Mouse (Mus musculus) adrenal gland, adult 2 months (tissue): ENCODE data around the gene Htra1. TPM values are rescaled to one million over a fixed set of nuclear protein-coding genes. Genes with fewer than 3 reads are reported as not detected.

Source experiments
- DNase-seq: peaks from one replicate; pipeline ENCODE4 v3.0.0; 2021
- polyA plus RNA-seq: library from polyadenylated mRNA; depleted of rRNA; stranded (reverse); fragments of >200 nt; gene quantifications from 2 replicates; pipeline ENCODE4 v1.2.3, GENCODE M21; 2012
- total RNA-seq, 2 experiments: library from RNA; stranded (reverse); gene quantifications; 2 replicates each; pipeline ENCODE4 v1.2.3; 2021

Htra1 gene
- total and polyA plus RNA-seq, 3 experiments, result 34.5 to 90.6 (median 87.0) TPM

- no peak for DNase-seq
These were observed 504 bp upstream of the Htra1 start for GRCm38 (mm10) chr7:130935421-130935792.

DNA sequence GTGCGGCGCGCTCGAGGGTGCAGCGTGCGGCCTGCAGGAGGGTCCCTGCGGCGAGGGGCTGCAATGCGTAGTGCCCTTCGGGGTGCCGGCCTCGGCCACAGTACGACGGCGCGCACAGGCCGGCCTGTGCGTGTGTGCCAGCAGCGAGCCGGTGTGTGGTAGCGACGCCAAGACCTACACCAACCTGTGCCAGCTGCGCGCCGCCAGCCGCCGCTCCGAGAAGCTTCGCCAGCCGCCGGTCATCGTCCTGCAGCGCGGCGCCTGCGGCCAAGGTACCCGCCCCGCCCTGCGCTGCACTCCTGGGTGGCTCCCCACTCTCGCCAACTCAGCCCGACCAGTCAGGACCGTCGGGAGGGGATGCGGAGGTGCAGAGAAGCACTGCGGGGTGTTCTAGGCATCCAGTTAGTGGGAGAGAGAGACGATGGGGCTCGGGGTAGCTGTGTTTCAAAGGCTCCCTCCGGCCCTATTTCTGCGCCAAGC is 601 bp downstream of the Htra1 start:
- peak; percentile 74 for DNase-seq

DNA sequence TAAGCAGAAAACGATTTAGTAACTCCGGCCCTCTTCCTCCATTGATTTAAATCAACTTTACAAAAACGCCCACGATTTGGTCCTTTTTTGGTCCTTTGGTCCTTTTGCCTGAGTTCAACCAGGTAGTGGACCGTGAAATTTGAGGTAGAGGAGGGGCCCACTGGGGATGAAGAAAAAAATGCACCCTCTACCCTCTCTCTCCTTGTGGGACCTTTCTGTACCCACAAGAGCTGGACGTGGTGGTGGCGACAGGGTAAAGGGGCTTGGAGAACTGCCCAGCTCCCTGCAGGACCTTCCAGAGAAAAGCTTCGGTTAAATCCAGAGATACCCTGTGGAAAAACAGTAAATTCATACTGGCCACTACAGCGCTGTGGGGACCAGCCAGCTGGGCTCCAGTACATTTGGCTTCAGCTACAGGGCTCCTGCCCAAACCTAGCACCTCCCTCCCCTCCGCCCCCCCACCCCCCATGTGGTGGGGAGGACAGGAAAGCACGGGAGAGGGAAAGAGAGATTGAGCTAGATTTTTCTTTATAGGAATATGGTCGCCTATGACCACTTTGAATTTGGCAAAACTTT is 1.4 kb downstream of the Htra1 start:
- DNase-seq, result no peak

GRCm38 (mm10) chr7:130938005-130938404 is 2.1 kb downstream of the Htra1 start:
- DNase-seq, result no peak

GRCm38 (mm10) chr7:130938896-130939295 is 3.0 kb downstream of the Htra1 start:
- DNase-seq, result no peak

GRCm38 (mm10) chr7:130940733-130941132 is 4.8 kb downstream of the Htra1 start:
- DNase-seq, result no peak

DNA sequence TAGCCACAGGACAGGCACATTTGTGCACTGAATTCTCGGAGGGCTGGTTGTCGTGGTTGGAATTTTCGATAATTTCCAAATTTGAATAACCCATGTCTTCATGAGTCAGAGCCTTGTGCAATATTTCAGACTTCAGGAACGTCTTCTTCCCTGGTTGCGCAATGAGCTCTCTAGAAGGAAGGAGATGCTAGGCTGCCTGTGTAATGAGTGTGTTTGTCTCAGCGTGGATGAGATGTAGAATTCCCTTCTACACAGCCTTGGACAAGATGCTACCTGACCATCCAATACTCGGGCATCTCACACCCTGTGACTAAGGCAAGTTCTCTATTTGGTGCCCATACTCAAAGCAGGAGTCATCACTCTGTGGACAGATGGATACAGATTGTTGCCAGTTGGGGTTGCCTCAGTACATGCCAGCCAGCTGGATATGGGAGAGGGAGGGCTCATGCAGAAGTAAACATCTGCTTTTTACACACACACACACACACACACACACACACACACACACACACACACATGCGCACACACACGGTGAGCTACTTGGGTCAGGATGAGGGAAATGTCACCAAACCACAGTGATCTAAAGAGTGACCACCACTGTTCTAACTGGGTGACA is 7.5 kb downstream of the Htra1 start:
- DNase-seq, result no peak

DNA sequence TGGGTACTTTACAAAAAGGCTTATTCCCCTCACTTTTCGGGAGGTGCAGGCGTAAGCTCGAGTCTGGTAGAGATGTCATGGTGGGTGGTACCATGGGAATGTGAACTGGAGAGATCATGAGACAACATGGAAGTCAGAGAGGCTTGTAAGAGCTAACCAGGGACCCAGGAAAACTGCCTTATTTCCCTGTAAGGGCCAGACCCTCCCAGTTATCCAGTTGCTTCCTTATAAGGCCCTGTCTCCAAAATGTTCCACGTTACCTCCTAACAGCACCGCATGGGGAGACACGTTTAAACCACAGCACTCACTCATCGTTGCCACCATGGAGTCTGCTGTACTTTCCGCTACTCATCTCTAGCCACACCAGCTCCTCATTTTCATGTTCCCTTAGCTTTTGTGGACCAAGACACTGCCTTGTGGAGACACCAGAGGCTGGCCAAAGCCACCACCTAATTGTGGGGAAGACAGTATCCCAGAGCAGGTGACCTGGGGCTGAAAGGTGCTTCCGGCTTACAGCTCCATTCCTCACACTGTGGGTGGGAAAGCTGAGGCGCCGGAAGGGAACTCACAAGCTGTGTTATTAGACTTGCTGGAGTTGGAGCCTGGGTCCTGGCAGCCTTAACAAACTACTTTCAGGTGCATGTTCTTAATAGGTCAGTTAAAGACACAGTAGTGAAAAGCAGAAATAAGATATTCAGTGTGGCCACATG is 9.0 kb downstream of the Htra1 start:
- no peak for DNase-seq

- DNase-seq, result no peak
These were observed 9.8 kb downstream of the Htra1 start for GRCm38 (mm10) chr7:130945730-130946129.

- DNase-seq, result no peak
These were observed 10.4 kb downstream of the Htra1 start for GRCm38 (mm10) chr7:130946303-130946702.

DNA sequence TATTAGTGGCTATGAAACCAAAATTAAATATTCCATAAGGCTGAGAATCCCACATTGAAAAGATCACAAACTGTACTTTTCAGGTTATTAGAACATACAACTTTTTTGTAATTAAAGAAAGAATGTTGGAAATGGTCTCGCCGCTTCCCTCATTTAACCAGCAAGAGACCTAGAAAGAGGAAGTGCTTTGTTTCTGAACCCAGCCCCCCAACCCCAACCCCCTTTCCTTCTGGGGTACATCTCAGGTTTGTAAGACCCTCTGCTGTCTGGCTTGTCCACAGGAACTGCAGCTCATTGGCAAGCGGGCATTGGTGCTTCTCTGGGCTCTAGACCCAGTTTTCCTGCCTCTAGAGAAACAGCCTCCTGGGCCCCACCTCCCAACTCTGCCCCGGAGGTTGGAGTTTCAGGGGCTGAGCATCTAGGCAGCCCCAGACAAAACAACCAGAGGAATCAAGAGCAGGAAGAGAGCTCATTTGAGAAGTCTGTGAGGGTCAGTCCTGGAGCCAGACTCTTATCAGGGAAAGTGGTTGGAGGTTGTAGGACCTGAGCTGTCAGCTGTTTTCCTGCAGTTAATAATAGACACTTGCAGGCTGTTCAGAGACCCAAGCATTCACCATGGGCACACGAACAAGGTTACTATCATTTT is 12.8 kb downstream of the Htra1 start:
- peak; percentile 27 for DNase-seq

- DNase-seq, result peak; percentile 63
These were observed 13.4 kb downstream of the Htra1 start for GRCm38 (mm10) chr7:130949331-130949751.

GRCm38 (mm10) chr7:130950482-130950881 is 14.6 kb downstream of the Htra1 start:
- no peak for DNase-seq

- DNase-seq, result no peak
These were observed 15.1 kb downstream of the Htra1 start for GRCm38 (mm10) chr7:130951004-130951403.

DNA sequence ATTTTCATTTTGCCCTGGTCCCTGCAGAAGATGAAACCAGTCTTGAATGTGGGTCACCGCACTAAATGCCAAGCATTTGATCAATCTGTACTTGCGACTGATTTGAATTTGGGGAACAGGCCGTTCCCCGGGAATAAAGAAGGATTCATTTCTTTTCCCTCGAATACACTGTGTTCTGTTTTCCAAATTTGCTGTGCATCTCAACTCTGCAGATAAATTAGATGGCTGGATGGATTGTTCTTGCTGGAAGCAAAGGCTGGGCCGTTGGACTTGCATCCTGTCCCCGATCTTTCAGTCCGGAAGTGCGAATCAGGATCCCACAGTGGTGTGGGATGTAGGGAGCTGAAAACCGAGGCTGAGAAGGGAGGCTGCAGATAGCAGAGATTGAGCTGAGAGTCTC is 17.5 kb downstream of the Htra1 start:
- no peak for DNase-seq

GRCm38 (mm10) chr7:130954177-130954601 is 18.3 kb downstream of the Htra1 start:
- no peak for DNase-seq

- no peak for DNase-seq
These were observed 22.6 kb downstream of the Htra1 start for GRCm38 (mm10) chr7:130958551-130958950.

DNA sequence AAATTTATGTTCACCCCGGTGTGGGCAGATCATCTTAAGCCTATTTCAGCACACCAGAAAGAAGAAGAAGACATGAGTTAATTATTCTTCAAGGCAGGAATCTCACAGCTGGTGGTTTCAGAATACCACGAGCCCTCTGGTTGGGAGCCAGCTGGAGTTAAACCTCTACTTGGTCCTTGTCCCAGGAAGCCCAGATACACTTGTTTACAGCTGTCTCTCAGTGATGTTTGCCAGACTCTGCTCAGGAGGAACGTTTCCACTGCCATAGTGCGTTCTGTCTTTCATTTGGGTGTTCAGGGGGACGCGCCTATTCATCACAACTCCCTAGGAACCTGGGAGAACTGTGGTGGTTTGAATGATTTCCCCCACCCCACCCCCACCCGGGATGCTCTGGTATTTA is 24.0 kb downstream of the Htra1 start:
- no peak for DNase-seq

DNA sequence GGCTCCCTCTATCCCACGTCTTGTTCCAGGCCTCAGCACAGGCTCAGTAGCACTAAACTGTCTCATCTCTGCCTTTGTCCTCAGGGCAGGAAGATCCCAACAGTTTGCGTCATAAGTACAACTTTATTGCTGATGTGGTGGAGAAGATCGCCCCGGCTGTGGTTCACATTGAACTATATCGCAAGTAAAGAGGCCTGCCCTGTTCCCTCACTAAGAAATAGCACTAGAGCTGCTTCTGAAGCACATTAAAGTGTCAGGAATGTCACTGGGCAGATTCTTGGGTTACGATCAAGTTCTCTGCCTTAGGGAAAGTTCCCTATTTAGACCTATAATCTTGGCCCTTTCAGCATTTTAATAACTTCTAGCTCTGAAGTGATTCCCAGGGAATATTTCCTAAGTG is 25.5 kb downstream of the Htra1 start:
- no peak for DNase-seq

DNA sequence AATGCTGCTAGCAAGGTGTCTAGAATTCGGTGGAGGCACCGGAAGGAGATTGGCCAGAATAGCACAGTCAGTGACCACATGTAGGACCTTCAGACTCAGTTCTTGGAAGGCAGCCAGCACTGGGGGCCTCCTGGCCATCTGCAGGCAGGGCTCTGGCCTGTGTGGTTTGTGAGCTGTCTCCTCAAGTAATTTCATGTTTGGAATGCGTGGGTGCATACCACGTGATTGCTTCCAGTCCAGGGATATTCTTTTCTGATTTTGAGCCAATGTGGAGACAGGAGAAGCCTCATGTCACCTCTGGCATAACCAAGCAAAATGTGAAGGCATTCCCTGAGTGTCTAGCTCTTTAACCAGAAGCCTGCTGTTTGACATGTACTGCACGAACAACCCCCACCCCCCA is 28.8 kb downstream of the Htra1 start:
- peak; percentile 77 for DNase-seq

DNA sequence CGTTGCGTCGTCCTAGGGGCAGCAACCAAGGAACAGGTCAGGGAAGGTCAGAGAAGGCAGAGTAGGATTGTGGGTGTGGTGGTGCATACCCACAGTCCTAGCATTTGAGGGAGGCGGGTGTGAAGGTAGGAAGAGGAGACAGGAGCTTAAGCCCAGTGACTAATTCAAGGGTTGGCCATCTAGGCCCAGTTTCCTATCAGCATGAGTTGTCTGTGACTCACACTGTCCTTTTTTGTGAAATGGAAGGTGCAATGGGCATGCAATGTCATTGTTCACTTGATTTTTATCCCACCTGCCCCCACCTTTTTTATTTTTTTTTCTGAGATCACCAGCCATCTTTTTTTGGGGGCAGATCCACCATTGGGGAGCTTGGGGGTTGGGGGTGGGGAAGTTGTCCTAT is 29.5 kb downstream of the Htra1 start:
- DNase-seq, result no peak

DNA sequence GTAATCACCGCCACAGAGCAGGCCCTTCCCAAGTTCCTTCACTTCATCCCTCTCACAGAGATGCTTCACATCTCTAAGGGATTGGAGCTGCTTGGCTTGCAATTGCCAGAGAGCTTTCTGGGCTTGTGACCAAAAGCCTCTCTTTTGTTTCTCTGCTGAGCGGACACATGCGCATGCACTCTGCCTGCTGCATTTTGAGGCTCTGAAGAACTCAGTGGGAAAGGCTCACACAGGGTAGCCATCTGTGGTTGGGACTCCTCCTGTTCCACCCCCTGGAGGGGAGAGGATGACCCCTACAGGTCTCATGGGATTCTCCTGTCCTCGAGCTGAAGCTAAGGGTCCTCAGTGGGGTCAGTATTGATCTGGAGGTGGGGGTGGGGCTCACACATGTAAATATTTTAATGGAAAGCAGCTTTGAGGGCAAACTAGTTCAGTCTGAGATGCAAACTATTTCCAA is 30.0 kb downstream of the Htra1 start:
- no peak for DNase-seq

DNA sequence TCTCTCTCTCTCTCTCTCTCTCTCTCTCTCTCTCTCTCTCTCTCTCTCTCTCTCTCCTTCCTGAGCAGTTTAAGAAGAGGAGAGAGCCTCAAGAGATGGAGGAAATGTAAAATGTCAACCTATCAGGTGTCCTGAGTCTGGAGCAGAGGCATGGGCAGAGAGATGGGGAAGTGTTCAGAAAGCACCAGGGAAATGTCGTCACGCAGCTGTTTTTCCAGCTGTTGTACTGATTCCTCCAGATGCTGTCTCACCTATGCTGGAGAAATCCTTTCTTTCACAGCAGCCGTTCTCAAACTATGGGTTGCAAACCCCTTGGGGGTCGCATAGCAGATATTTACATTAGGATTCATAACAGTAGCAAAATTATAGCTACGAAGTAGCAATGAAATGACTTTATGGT is 30.5 kb downstream of the Htra1 start:
- no peak for DNase-seq
